Mouse (Mus musculus): ENCODE measurements around the gene Fscn1.

- no peak for TF ChIP-seq EP300 (optimal IDR thresholded peaks at IDR 0.05)
- TF ChIP-seq CTCF (IDR thresholded peaks at IDR 0.05; ENCODE audit: low read depth): no peak
Observed at GRCm38 (mm10) chr5:142944979-142945682, 15.0 kb upstream of the Fscn1 start.

Measured in stomach, postnatal 0 days (tissue).